Mouse (Mus musculus) embryo, embryonic 10 days (tissue): Measurements from ENCODE around the gene BC030867.

ENCODE experiments used
- DNase-seq: peaks from one replicate; pipeline ENCODE4 v3.0.0-alpha.2; 2015; ENCODE audit warnings: low spot score

The BC030867 gene

GRCm38 (mm10) chr11:102221243-102221953, 27.3 kb upstream of the BC030867 start:
- DNase-seq, result no peak

DNA sequence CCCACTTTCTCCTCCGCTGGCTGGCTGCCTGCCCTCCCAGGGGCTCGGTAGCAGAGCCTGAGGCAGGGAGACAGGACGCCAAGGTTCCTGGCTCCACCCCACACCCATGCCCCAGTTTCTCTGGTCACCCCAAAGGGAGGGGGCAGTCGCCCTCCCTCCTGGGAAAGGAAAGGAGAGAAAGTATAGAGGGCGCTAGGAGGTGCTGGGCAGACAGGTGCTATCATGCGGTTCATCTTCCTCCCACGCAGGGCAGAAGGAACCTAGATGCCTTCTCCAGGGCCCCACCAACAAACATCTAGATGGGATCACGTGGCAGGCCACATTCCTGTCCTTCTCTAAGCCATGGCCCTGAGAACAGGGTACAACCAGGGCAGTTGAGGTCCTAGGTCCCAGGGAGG, 26.7 kb upstream of the BC030867 start:
- no peak for DNase-seq

GRCm38 (mm10) chr11:102223166-102223565, 25.5 kb upstream of the BC030867 start:
- DNase-seq, result peak; percentile 73

- no peak for DNase-seq
Observed at GRCm38 (mm10) chr11:102224686-102225085, 24.0 kb upstream of the BC030867 start.

DNA sequence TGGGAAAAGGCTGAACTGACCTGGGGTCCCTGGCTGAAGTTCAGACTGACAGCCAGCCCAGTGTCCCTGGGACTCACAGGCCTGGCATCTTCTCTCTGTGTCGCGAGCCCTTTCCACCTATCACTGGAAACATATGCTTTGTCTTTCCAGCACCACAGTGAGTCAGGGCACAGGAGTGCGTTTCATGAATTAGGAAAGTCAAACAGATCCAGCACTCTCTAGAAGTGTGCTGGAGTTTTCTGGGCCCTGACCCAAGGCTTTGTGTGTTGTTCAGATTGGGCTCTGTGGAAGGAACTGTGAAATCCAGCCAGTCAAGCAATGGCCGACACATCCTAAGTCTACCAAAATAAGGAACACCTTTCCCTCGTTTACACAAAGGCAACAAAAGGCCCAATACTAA, 23.5 kb upstream of the BC030867 start:
- no peak for DNase-seq

DNA sequence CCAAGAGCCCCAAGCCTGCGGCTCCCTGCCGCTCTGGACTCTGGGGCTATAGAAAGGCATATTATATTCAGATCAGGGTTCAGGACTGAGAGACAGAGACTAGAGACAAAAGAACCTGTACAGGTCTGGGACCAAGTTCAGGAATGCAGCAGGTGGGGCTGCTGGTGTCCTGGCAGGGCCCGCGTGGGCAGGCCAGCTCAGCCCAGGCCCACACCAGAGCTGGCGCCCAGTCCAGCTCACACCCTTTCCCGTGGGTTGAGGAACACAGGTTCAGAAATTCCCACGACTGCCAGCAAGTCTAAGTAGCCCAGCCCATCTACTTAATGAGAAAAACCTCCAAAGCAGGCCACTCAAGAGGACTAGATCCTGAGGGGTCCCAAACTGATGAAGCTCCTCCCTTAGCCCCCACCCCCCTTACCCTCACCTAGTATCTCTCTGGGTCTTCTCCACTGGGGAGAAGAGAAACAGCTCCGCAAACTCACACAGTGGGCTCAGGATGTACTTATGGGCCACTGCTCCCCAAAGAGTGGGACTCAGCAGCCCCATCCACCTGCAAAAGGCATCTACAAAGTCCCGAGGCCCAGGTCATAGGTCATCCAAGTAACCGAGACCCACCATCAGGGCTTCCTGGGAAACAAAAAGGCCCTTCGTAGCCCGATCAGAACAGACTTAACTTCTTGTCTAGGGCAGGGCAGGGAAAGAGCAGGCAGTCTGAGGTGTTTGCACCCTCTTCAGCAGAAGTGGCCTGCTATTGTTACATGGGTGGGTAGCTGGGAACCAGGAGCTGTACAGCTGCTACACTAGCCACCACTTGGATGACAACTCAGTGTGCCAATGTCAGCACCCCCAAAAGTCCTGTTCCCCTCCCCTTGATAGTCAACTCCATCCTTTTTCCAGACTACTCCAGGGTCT, 22.4 kb upstream of the BC030867 start:
- DNase-seq, result no peak

GRCm38 (mm10) chr11:102227270-102228190, 21.2 kb upstream of the BC030867 start:
- peak; percentile 48 for DNase-seq

GRCm38 (mm10) chr11:102228191-102228545, 20.5 kb upstream of the BC030867 start:
- DNase-seq, result no peak

DNA sequence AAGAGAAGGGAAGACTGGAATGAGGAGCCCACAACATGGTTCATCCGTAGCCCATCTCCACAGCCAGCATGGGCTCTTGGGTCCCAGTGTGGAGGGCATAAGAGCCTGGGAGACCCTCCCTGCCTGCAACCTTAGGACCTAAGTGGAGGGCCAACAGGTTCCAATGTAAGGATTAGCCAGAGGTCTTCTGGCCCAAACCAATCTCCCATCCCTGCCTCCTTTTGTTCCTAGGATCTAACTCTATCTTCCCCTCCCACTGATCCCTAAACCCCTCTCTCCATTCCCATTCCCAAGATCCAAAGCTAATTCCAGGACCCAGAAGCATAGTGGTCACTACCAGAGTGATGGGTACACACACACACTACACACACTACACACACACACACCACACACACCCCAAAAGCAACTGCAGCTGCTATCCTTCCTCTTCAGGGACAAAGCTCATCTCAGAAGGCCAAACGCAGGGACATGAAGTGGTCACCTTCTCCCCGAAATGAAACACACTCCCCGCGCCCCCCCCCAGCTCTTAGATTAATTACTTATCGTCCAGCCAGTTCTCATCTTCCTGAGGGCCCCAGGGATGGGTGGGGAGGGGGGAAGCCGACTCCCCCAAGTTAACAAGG, 19.9 kb upstream of the BC030867 start:
- DNase-seq, result no peak

- DNase-seq, result no peak
Observed at GRCm38 (mm10) chr11:102229331-102229953, 19.2 kb upstream of the BC030867 start.

DNA sequence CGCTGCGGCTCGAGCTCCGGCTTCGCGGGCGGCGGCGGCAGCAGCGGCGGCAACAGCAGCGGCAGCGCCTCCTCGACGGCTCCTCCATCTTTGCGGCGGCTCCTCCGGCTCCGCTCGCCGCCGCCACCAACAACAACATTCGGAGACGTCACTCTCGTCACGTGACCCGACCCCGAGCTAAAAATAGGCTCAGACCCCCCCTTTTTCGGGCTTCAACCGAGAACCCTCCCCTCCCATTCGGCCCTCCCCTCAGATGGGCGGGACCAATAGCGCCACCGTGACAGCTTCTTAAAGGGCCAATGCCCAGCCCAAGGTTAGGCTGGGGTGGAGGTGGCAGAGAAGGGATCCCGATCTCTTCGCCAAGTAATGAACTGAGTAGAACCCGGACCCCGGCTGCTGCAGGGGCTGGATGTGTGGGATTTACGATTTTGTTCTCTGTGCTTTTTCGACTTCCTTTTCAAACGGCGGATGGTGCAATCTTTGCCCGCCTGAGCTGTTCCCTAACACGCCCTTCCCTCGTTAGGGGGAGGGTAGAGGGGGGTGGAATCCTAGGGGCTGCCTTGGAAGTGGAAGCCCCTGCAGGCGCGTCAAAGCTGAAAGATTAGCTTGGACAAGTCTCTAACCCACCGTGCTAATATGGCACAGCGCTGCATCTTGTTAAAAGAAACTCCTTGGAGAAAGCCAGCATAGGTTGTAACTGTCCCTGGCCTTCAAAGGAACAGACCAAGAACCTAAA, 18.5 kb upstream of the BC030867 start, which contains the start of gene Hdac5:
TSS of gene Hdac5 (minus strand) at position 161 of the 736 bp plus-strand sequence.
- DNase-seq, result peak; percentile 99

- DNase-seq, result no peak
Observed at GRCm38 (mm10) chr11:102236022-102236421, 12.7 kb upstream of the BC030867 start.

DNA sequence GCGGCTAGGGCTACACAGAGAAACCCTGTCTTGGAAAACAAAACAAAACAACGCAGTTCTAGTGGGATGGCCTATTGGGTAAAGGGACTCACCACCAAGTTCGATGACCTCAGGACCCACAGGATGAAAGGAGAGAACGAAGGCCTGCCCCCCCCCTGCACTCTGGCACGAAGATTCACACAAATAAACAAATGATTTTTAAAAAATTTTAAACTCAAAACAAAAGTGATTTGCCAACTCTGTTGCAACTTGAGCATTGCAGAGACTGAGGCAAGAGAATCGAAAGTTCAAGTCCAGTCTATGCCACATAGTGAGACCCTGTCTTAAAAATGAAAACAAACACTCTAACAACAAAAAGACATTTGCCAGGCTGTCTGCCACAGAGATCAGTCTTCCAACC, 8.0 kb upstream of the BC030867 start:
- no peak for DNase-seq

DNA sequence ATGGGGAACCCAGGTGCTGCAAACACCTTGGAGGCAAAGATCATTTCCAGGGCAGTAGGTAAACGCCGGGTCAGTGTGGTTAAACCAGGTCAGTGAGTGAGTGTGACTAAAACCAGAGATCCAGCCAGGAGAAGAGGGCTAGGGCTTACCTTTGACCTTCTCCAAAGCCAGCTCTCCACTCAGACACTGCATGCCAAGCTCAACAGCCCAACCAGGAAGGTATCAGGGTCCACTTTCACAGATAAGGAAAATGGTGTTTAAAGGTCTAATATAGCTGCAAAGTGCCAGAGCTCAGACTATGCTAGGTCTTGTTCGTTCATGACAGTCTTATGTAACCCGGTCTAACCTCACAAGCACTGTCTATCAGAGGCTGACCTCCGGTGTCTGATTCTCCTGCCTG, 7.4 kb upstream of the BC030867 start:
- no peak for DNase-seq

DNA sequence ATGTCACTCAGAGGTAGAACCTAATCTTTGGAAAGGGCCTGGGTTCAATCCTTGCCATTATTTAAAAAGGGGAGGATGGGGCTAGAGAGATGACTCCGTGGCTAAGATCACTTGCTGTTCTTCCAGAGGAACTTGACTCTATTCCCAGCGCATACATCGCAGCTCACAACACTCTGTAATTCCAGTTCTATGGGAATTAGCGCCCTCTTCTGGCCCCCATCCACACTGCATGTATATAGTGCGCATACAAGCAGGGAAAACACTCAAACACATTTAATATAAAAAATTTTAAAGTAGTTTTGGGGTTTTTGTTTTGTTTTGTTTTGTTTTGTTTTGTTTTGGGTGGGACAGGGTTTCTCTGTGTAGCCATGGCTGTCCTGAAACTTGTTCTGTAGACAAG, 6.8 kb upstream of the BC030867 start:
- no peak for DNase-seq

DNA sequence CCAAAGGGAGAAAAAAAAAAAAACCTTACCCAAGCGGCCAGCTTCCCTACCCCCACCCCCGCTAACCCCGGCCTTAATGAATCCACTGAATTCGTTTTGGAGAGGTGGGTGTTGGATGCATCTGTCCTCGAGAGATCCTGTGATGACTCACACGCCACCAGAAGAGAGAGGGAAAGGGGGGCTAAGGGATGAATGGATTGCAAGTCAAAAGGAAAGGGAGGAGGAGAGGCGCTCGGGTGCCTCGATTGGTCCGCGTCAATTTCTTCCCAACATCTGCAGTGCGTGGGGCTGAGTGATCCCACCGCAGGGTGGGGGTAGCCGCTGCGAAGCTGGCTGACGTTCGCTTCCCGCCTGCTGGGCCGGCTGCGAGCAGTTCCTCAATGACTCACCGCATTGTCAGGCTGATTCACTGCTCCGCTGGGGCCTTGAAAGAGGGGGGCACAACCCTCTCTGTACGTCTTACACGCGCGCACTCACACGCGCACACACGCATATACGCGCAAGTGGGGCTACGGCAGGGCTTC, 3.7 kb upstream of the BC030867 start:
- peak; percentile 75 for DNase-seq

GRCm38 (mm10) chr11:102245581-102246272, 3.0 kb upstream of the BC030867 start:
- no peak for DNase-seq

GRCm38 (mm10) chr11:102246273-102246635, 2.4 kb upstream of the BC030867 start:
- DNase-seq, result no peak

DNA sequence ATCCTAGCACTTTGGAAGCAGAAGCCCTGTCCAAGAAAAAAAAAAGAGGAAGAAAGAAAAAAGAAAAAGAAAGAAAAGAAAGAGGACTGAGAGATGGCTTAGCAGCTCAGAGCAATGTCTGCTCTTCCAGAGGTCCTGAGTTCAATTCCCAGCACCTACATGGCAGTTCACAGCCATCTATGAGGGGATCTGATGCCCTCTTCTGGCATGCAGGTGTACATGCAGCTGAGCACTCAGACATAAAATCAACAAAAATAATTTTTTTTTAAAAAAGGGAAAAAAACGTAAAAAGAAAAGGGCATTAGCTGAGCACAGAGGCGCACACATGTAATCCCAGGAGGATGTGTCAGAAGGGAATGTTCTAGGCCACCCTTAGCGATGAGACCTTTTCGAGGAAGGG, 1.8 kb upstream of the BC030867 start:
- no peak for DNase-seq
